Mouse (Mus musculus): ENCODE measurements around the gene Poc1a.

Gene Poc1a

GRCm38 (mm10) chr9:106301446-106302080 is 20.7 kb downstream of the Poc1a start:
- DNase-seq (ENCODE audit: low read depth) = no peak

- DNase-seq (ENCODE audit: low read depth) = no peak
These were observed 21.7 kb downstream of the Poc1a start for GRCm38 (mm10) chr9:106302446-106303150.

GRCm38 (mm10) chr9:106303460-106303960 is 22.6 kb downstream of the Poc1a start:
- DNase-seq (ENCODE audit: low read depth) = no peak

GRCm38 (mm10) chr9:106305228-106305627 is 24.4 kb downstream of the Poc1a start:
- no peak for DNase-seq (ENCODE audit: low read depth)

- peak; percentile 83 for DNase-seq (ENCODE audit: low read depth)
These were observed 25.9 kb downstream of the Poc1a start for GRCm38 (mm10) chr9:106306662-106307351.

- DNase-seq (ENCODE audit: low read depth) = no peak
These were observed 27.3 kb downstream of the Poc1a start for GRCm38 (mm10) chr9:106308151-106308550.

- DNase-seq (ENCODE audit: low read depth) = no peak
These were observed 27.7 kb downstream of the Poc1a start for GRCm38 (mm10) chr9:106308555-106308954.

GRCm38 (mm10) chr9:106308983-106309382 is 28.1 kb downstream of the Poc1a start:
- DNase-seq (ENCODE audit: low read depth) = no peak

- DNase-seq (ENCODE audit: low read depth) = no peak
These were observed 29.0 kb downstream of the Poc1a start for GRCm38 (mm10) chr9:106309859-106310258.

- DNase-seq (ENCODE audit: low read depth) = no peak
These were observed 30.8 kb downstream of the Poc1a start for GRCm38 (mm10) chr9:106311625-106312191.

- peak; percentile 50 for DNase-seq (ENCODE audit: low read depth)
These were observed 32.1 kb downstream of the Poc1a start for GRCm38 (mm10) chr9:106312950-106313360.

GRCm38 (mm10) chr9:106314196-106314595 is 33.3 kb downstream of the Poc1a start:
- DNase-seq (ENCODE audit: low read depth) = no peak

GRCm38 (mm10) chr9:106318074-106318473 is 37.2 kb downstream of the Poc1a start:
- no peak for DNase-seq (ENCODE audit: low read depth)

GRCm38 (mm10) chr9:106319095-106319494 is 38.2 kb downstream of the Poc1a start:
- no peak for DNase-seq (ENCODE audit: low read depth)

- DNase-seq (ENCODE audit: low read depth) = no peak
These were observed 41.6 kb downstream of the Poc1a start for GRCm38 (mm10) chr9:106322497-106322896.

- no peak for DNase-seq (ENCODE audit: low read depth)
These were observed 45.4 kb downstream of the Poc1a start for GRCm38 (mm10) chr9:106326241-106326640.

GRCm38 (mm10) chr9:106327125-106327809 is 46.4 kb downstream of the Poc1a start:
- DNase-seq (ENCODE audit: low read depth) = no peak

- no peak for DNase-seq (ENCODE audit: low read depth)
These were observed 47.3 kb downstream of the Poc1a start for GRCm38 (mm10) chr9:106328068-106328610.

- DNase-seq (ENCODE audit: low read depth) = no peak
These were observed 48.1 kb downstream of the Poc1a start for GRCm38 (mm10) chr9:106328772-106329511.

- DNase-seq (ENCODE audit: low read depth) = no peak
These were observed 51.9 kb downstream of the Poc1a start for GRCm38 (mm10) chr9:106332746-106333145.

GRCm38 (mm10) chr9:106337620-106338019 is 56.8 kb downstream of the Poc1a start:
- no peak for DNase-seq (ENCODE audit: low read depth)
